Mouse (Mus musculus) forebrain, embryonic 14.5 days (tissue): ENCODE data around the gene Ambra1. TPM values are rescaled to one million over a fixed set of nuclear protein-coding genes. Genes with fewer than 3 reads are reported as not detected.
A peak's percentile ranks its signal among the peaks of the same experiment; 100 is the strongest.

Experiments used
- ATAC-seq: fragments of 200-750 bp; cut with Nextera tagmentation; 2 replicates; pipeline ENCODE4 v1.8.0; 2017; ENCODE audit warnings: mild to moderate bottlenecking, moderate library complexity
- DNase-seq: peaks from one replicate; pipeline ENCODE4 v3.0.0-alpha.2; 2015; ENCODE audit warnings: low spot score
- H3K27ac ChIP-seq: fragments of 300-500 bp; sonication (generic); 2 replicates; pipeline ENCODE4 v1.5.1; 2014; ENCODE audit warnings: low read depth, mild to moderate bottlenecking, control low read depth, low read length, moderate library complexity
- H3K27me3 ChIP-seq: fragments of 300-500 bp; sonication (generic); replicated peaks from 2 replicates; pipeline ENCODE4 v1.6.1; 2014; ENCODE audit warnings: low read length, control low read depth, mixed read lengths; ENCODE audit not compliant: control insufficient read depth, insufficient read depth
- H3K36me3 ChIP-seq: fragments of 300-500 bp; sonication (generic); 2 replicates; pipeline ENCODE4 v1.6.1; 2014; ENCODE audit warnings: low read length, control low read depth; ENCODE audit not compliant: control insufficient read depth, insufficient read depth
- H3K4me1 ChIP-seq: fragments of 300-500 bp; sonication (generic); 2 replicates; pipeline ENCODE4 v1.6.1; 2014; ENCODE audit warnings: antibody characterized with exemption, low read length, control low read depth; ENCODE audit not compliant: control insufficient read depth, insufficient read depth
- H3K4me2 ChIP-seq: fragments of 300-500 bp; sonication (generic); 2 replicates; pipeline ENCODE4 v1.6.1; 2014; ENCODE audit warnings: mild to moderate bottlenecking, control low read depth, low read length
- H3K4me3 ChIP-seq: fragments of 300-500 bp; sonication (generic); 2 replicates; pipeline ENCODE4 v1.5.1; 2014; ENCODE audit warnings: low read depth, low read length, control low read depth
- H3K9ac ChIP-seq: fragments of 300-500 bp; sonication (generic); 2 replicates; pipeline ENCODE4 v1.6.1; 2014; ENCODE audit warnings: mild to moderate bottlenecking, low read length, control low read depth, moderate library complexity
- H3K9me3 ChIP-seq: fragments of 300-500 bp; sonication (generic); replicated peaks from 2 replicates; pipeline ENCODE4 v1.6.1; 2016; ENCODE audit warnings: low read length, control low read depth, mixed read lengths; ENCODE audit not compliant: control insufficient read depth
- WGBS: fragments of 180-500 bp; shearing (Covaris S2); extraction: QIAGEN DNeasy Blood & Tissue Kit; methylation state at CpG from one replicate; pipeline ENCODE4 v1.1.7; 2014; 5-methylcytosine and 5-hydroxymethylcytosine counted together
- polyA plus RNA-seq: library from polyadenylated mRNA; unstranded; fragments of >200 nt; fragmentation: Nextera tagmentation; extraction: Ambion mirVana; gene quantifications from 2 replicates; pipeline ENCODE4 v1.2.1, GENCODE M21; 2014

Ambra1 gene
- polyA plus RNA-seq, 1 experiment from 2014 or later = 14.8 TPM

DNA sequence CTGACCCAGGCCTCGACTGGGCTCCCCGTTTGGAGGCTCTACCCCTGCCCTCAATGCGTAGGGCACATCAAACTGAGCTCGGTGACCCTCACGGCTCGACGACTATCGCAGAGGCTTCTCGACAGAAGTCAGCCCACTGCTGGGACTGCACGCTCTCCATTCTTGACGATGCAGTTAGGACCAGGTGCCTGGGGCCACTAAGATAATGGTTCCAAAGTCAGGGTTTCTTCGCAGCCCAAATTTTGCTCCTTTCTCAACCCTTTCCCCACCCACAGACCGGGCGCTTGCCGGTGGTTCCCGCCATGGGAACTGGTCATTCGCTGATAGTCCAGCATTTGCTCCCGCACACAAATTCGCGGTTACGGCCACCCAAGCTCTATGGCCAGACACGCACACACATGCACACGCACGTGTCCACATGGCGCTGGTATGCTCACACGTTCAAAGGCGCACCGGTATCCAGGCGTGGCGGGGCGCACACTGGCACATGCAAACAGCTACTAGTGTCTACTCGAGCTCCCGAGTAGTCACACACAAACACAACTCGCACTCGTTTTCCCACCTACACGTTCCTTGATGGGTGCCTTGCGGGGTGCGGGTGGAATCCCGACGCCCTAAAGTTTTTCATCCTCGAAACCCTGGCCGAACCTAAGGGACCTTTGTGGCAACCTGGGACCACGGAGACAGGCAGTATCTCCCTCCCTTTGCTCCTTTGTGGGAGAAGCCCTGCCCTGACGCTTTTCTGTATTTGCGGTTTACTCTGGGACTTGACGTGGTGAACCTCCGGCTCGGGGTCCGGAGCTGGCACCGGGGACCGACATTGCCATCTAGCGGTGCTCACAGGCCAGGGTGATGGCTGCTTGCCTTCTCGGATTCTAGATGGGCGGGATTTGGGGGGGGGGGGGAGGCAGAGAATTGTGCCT, 193.7 kb downstream of the Ambra1 start:
- Histone ChIP-seq H3K27me3 (peaks cover 40% of the 10 kb centered on the region), H3K36me3 (no peaks in the 10 kb centered on the region; the same call in 1 of the 2 replicates), H3K9me3 (no peaks in the 10 kb centered on the region), H3K4me1 (peaks cover 5% of the 10 kb centered on the region; the same call in 1 of the 2 replicates), H3K27ac (no peak overlapping the region), H3K9ac (peak overlapping the region; percentile 6; the same call in 1 of the 2 replicates), H3K4me2 (peak overlapping the region; percentile 82), H3K4me3 (peak overlapping the region; percentile 58)
- DNase-seq = peak; percentile 85
- 6% methylated on average over 54 of the region's 54 CpGs for WGBS
- peak; percentile 37 for ATAC-seq

GRCm38 (mm10) chr2:91924726-91925125, 194.8 kb downstream of the Ambra1 start:
- peaks cover 5% of the 10 kb centered on the region; the same call in 1 of the 2 replicates for H3K4me1 ChIP-seq
- no peak overlapping the region for H3K9ac ChIP-seq
- H3K36me3 ChIP-seq = no peaks in the 10 kb centered on the region; the same call in 1 of the 2 replicates
- no peak overlapping the region for H3K4me2 ChIP-seq
- peaks cover 40% of the 10 kb centered on the region for H3K27me3 ChIP-seq
- no peaks in the 10 kb centered on the region for H3K9me3 ChIP-seq
- no peak overlapping the region for H3K4me3 ChIP-seq
- no peak for DNase-seq
- no peak for ATAC-seq
- H3K27ac ChIP-seq = no peak overlapping the region
- 54% methylated on average over 1 of the region's 1 CpGs for WGBS

DNA sequence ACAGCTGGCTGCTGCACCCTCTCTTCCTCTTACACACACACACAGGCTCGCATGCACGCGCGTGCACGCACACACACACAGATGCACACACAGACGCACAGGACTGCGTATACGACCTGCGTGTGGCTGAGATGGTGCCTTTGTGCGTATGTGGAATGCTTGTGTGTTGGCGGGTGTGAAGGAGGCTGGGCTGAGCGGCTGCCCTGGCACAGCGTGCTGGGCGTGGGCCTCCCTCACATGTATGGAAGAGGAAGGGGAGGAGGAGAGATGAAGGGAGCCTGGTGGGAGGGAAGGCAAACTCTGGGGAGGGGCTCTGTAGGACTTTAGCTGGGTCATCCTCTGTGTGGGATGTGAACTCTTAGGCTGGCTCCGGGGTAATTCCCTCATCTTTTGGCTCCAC, 195.5 kb downstream of the Ambra1 start:
- 83% methylated on average over 15 of the region's 15 CpGs for WGBS
- peaks cover 7% of the 10 kb centered on the region; the same call in 1 of the 2 replicates for H3K4me1 ChIP-seq
- H3K9me3 ChIP-seq = no peaks in the 10 kb centered on the region
- no peak overlapping the region for H3K4me2 ChIP-seq
- H3K9ac ChIP-seq = no peak overlapping the region
- ATAC-seq = no peak
- H3K27ac ChIP-seq = no peak overlapping the region
- no peak for DNase-seq
- H3K4me3 ChIP-seq = no peak overlapping the region
- H3K27me3 ChIP-seq = peaks cover 39% of the 10 kb centered on the region
- H3K36me3 ChIP-seq = no peaks in the 10 kb centered on the region

GRCm38 (mm10) chr2:91926949-91927348, 197.0 kb downstream of the Ambra1 start, which contains the start of gene Chrm4:
TSS of gene Chrm4 (plus strand) at chr2:91927249.
- 89% methylated on average over 3 of the region's 3 CpGs for WGBS
- DNase-seq (no peak), ATAC-seq (no peak)
- no peak within 1 kb of the TSS for H3K4me3 ChIP-seq
- no peak within 1 kb of the TSS for H3K9ac ChIP-seq
- peaks cover 28% of the 10 kb centered on the region for H3K27me3 ChIP-seq
- peaks cover 6% of the 10 kb centered on the region for H3K4me1 ChIP-seq
- H3K36me3 ChIP-seq = no peaks in the 10 kb centered on the region
- 0 out of 2 replicates have a peak within 1 kb of the TSS, but pooled peaks have one; percentile 2 for H3K4me2 ChIP-seq
- H3K9me3 ChIP-seq = no peaks in the 10 kb centered on the region
- H3K27ac ChIP-seq = no peak within 1 kb of the TSS

DNA sequence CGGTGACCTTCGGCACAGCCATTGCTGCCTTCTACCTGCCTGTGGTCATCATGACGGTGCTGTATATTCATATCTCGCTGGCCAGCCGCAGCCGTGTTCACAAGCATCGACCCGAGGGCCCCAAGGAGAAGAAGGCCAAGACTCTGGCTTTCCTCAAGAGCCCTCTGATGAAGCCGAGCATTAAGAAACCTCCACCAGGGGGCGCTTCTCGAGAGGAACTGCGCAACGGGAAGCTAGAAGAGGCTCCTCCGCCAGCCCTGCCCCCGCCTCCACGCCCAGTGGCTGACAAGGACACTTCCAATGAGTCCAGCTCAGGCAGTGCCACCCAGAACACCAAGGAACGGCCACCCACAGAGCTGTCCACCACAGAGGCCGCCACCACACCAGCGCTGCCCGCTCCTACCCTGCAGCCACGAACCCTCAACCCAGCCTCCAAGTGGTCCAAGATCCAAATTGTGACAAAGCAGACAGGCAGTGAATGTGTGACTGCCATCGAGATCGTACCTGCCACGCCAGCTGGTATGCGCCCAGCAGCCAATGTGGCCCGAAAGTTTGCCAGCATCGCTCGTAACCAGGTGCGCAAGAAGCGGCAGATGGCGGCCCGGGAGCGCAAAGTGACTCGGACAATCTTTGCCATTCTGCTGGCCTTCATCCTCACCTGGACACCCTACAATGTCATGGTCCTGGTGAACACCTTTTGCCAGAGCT, 198.0 kb downstream of the Ambra1 start:
- Histone ChIP-seq H3K4me2 (0 out of 2 replicates have a peak overlapping the region, but pooled peaks have one; percentile 2), H3K9ac (no peak overlapping the region), H3K4me3 (no peak overlapping the region), H3K27me3 (peaks cover 22% of the 10 kb centered on the region), H3K36me3 (no peaks in the 10 kb centered on the region), H3K4me1 (peaks cover 14% of the 10 kb centered on the region), H3K27ac (no peak overlapping the region), H3K9me3 (no peaks in the 10 kb centered on the region)
- no peak for ATAC-seq
- 45% methylated on average over 34 of the region's 34 CpGs for WGBS
- peak; percentile 71 for DNase-seq

GRCm38 (mm10) chr2:91928534-91929350, 198.8 kb downstream of the Ambra1 start:
- H3K4me2 ChIP-seq = no peak overlapping the region
- no peak for DNase-seq
- peaks cover 15% of the 10 kb centered on the region for H3K27me3 ChIP-seq
- H3K4me3 ChIP-seq = no peak overlapping the region
- peaks cover 14% of the 10 kb centered on the region for H3K4me1 ChIP-seq
- WGBS = 79% methylated on average over 23 of the region's 23 CpGs
- H3K9ac ChIP-seq = no peak overlapping the region
- ATAC-seq = no peak
- H3K9me3 ChIP-seq = no peaks in the 10 kb centered on the region
- peaks cover 4% of the 10 kb centered on the region; the same call in 1 of the 2 replicates for H3K36me3 ChIP-seq
- H3K27ac ChIP-seq = peak overlapping the region; percentile 9; the same call in 1 of the 2 replicates

- H3K9ac ChIP-seq = peak overlapping the region; percentile 93; the same call in 1 of the 2 replicates
Observed at GRCm38 (mm10) chr2:91929455-91929854, 199.5 kb downstream of the Ambra1 start.

DNA sequence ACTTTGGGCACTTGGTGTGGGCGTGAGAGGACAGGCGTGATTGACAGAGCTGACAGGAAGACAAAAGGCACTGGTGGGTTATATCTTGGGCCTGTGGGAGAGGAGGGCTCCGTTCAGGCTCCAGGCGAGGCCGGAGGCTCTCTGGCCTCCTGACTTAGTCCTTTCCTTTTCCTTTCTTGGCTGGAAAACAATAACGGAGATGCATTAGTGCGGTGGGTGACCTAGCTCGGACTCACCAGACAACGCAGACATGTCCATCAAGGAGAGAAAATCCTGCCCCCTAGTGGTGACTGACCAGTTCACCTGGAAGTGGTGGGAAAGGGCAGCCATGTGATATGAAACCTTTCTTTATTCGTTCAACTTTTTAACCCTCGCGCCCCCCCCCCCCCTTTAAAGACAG, 200.0 kb downstream of the Ambra1 start:
- Histone ChIP-seq H3K9ac (peak overlapping the region; percentile 93), H3K4me3 (peak overlapping the region; percentile 42), H3K9me3 (no peaks in the 10 kb centered on the region), H3K4me2 (peak overlapping the region; percentile 81), H3K27me3 (peaks cover 4% of the 10 kb centered on the region; the same call in 1 of the 2 replicates), H3K4me1 (peaks cover 14% of the 10 kb centered on the region), H3K36me3 (peaks cover 7% of the 10 kb centered on the region; the same call in 1 of the 2 replicates), H3K27ac (peak overlapping the region; percentile 39; the same call in 1 of the 2 replicates)
- DNase-seq = peak; percentile 83
- whole genome bisulfite sequencing = 2% methylated on average over 12 of the region's 12 CpGs
- ATAC-seq = no peak

More at GRCm38 (mm10) chr2:91929455-91929854, 199.5 kb downstream of the Ambra1 start:
- 48% methylated on average over 3 of the region's 3 CpGs for WGBS
- peaks cover 4% of the 10 kb centered on the region; the same call in 1 of the 2 replicates for H3K36me3 ChIP-seq
- H3K4me1 ChIP-seq = peaks cover 14% of the 10 kb centered on the region
- H3K4me2 ChIP-seq = peak overlapping the region; percentile 81
- DNase-seq (no peak), ATAC-seq (no peak)
- no peak overlapping the region for H3K27ac ChIP-seq
- peaks cover 8% of the 10 kb centered on the region; the same call in 1 of the 2 replicates for H3K27me3 ChIP-seq
- H3K4me3 ChIP-seq = peak overlapping the region; percentile 42; the same call in 1 of the 2 replicates
- H3K9me3 ChIP-seq = no peaks in the 10 kb centered on the region
